Mouse (Mus musculus): ENCODE data around the gene Gm5800.
A peak's percentile ranks its signal among the peaks of the same experiment; 100 is the strongest.
"Not testable (repeated sequence)": the region's sequence is repeated elsewhere in the genome, so short reads cannot be mapped to it uniquely, and the experiment has no call there.

Gm5800 gene

GRCm38 (mm10) chr14:51717083-51717482 is at the start of gene Gm5800:
Gene Gm5800, minus strand, starts transcription at chr14:51717183.
- DNase-seq, result no peak

DNA sequence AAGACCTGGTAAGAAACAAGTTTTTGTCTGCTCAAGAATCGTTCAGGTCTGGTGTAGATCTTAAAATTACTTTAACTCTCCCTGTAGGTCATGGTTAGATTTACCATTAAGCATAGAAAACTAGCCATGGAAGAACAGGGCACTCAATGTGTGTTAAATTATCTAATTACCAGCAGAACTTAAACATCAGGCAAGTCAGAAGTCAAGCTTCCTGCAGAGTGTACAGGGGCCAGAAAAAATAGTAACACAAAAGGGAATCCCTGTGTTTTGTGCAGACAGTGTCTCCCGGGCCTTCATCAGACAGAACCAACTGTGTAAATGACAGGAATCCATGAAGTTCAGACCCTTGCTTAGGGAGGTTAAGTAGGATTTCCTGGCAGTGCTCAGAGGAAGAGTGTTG is 39.0 kb upstream of the Gm5800 start:
- DNase-seq, result peak; percentile 11

DNA sequence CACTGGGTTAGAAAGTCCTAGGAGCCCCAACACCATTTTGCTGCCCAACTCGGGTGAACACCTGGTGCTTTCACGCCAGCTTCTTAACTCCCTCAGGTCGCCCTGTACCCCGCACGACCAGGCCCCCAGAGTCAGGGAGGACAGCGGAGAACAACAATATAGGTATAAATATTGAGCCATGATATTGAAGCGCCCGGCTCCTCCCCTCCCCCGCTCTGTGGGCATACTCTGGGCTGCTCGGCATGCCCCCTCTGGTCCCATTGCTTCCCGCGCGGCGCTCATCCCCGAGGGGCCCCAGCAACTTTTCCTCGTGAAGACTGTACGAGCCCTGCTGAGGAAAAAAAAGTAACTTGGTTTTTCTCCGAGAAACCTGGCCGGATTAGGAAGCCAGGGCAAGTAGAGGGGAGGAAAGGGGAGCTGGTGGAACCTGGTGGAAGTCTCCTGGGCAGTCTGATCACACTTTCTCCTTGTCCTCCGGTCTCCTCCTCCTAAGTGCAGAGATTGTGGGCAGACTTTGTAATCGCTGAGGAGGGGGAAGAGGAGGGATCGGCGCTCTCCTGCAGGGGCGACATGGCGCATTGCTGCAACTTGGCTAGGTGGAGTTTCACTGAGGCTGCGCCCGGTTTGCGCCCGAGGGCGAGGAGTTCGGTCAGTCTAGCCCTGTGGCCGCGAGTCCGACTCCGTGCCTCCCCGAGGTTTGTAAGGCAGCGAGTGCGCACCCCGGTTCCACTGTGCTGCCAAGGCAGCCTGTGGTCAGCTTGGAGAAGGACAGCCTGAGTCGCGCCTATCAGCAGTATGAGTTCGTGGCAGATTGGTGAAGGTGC is 23.6 kb upstream of the Gm5800 start:
- DNase-seq, result peak; percentile 57

- peak; percentile 7 for DNase-seq
These were observed 22.4 kb upstream of the Gm5800 start for GRCm38 (mm10) chr14:51739150-51739993.

- DNase-seq, result peak; percentile 26
These were observed 21.6 kb upstream of the Gm5800 start for GRCm38 (mm10) chr14:51738411-51739149.

GRCm38 (mm10) chr14:51737967-51738366 is 21.0 kb upstream of the Gm5800 start:
- no peak for DNase-seq

DNA sequence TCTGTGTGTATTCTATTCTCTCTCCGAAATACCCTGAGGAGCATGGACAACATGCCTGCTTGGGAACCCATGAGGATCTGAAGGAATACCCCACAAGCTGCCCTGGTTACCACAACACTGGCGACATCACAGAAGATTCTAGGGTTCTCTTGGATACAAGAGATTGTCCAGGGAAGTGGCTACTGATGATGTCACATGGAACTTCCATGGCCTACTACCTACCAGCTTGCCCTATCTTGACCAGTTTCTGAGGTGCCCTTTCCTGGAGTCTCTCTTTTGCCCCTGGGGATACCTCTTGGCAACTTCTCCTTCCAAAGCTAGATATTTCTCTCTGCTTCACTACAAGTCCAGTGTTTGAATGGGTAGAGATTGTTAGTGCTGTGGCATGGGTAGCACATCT is 21.6 kb downstream of the Gm5800 start, which contains the start of gene Gm17079:
Gm17079 (minus strand) TSS at position 101 of the 400 bp plus-strand sequence.
- DNase-seq, result not testable (repeated sequence)

DNA sequence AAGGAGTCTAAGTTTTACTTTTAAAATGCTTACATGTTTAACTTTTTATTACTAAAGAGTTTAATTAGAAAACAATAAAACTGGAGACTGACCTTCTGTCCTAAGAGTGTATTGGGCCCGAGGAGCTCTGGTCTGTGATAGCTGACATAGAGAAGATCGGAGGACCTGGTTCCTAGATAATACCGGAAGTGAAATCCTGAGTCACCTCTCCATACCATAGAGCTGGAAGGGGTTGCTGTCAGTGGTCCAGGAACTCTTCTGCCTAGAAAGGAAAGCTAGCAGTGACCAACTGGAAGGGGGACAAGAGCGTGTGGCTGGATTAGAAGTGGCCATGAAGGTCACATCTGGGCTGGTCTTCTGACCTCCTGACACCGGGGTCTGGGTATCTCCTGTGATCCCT is 39.7 kb downstream of the Gm5800 start:
- DNase-seq, result no peak

All from embryo, embryonic 11 days (tissue).